Mouse (Mus musculus) lung, adult 18-20 months (tissue): ENCODE measurements around the gene Iqsec1.
"Not testable (repeated sequence)": the region's sequence is repeated elsewhere in the genome, so short reads cannot be mapped to it uniquely, and the experiment has no call there.

Source experiments
- DNase-seq, 2 experiments: peaks; one replicate each; pipeline ENCODE4 v3.0.0; 2022; ENCODE audit warnings: mixed read lengths in 2 of 2

The Iqsec1 gene

GRCm38 (mm10) chr6:90649279-90649678, 339.2 kb downstream of the Iqsec1 start:
- DNase-seq, result no peak

GRCm38 (mm10) chr6:90648391-90648790, 340.1 kb downstream of the Iqsec1 start:
- no peak for DNase-seq

GRCm38 (mm10) chr6:90644965-90645364, 343.5 kb downstream of the Iqsec1 start:
- DNase-seq, result no peak

- no peak for DNase-seq
Observed at GRCm38 (mm10) chr6:90643057-90643456, 345.4 kb downstream of the Iqsec1 start.

GRCm38 (mm10) chr6:90635611-90636010, 352.9 kb downstream of the Iqsec1 start:
- no peak for DNase-seq

- no peak for DNase-seq
Observed at GRCm38 (mm10) chr6:90635081-90635480, 353.4 kb downstream of the Iqsec1 start.

GRCm38 (mm10) chr6:90632526-90632925, 356.0 kb downstream of the Iqsec1 start:
- DNase-seq, result not testable (repeated sequence)

GRCm38 (mm10) chr6:90630427-90630826, 358.1 kb downstream of the Iqsec1 start:
- no peak for DNase-seq

GRCm38 (mm10) chr6:90629506-90629905, 359.0 kb downstream of the Iqsec1 start:
- DNase-seq, result no peak

- DNase-seq, result no peak
Observed at GRCm38 (mm10) chr6:90627556-90627955, 360.9 kb downstream of the Iqsec1 start.

GRCm38 (mm10) chr6:90625207-90625994, 363.1 kb downstream of the Iqsec1 start:
- no peak for DNase-seq

GRCm38 (mm10) chr6:90624733-90625132, 363.8 kb downstream of the Iqsec1 start:
- DNase-seq, result peak; percentile 35 to 71

GRCm38 (mm10) chr6:90624184-90624583, 364.3 kb downstream of the Iqsec1 start:
- DNase-seq, result peak; percentile 56 to 61

- no peak for DNase-seq
Observed at GRCm38 (mm10) chr6:90623456-90623836, 365.0 kb downstream of the Iqsec1 start.

GRCm38 (mm10) chr6:90622758-90623455, 365.6 kb downstream of the Iqsec1 start:
- DNase-seq, result no peak

- DNase-seq, result no peak
Observed at GRCm38 (mm10) chr6:90621584-90621890, 366.9 kb downstream of the Iqsec1 start.

GRCm38 (mm10) chr6:90620791-90621583, 367.5 kb downstream of the Iqsec1 start:
- no peak for DNase-seq

- DNase-seq, result no peak
Observed at GRCm38 (mm10) chr6:90619936-90620335, 368.5 kb downstream of the Iqsec1 start.

GRCm38 (mm10) chr6:90618821-90619636, 369.5 kb downstream of the Iqsec1 start:
- DNase-seq, result peak; percentile 49 to 63

GRCm38 (mm10) chr6:90618274-90618673, 370.2 kb downstream of the Iqsec1 start:
- DNase-seq, result no peak

GRCm38 (mm10) chr6:90616481-90616880, 372.0 kb downstream of the Iqsec1 start:
- no peak for DNase-seq

GRCm38 (mm10) chr6:90615991-90616390, 372.5 kb downstream of the Iqsec1 start:
- no peak for DNase-seq

- DNase-seq, result no peak
Observed at GRCm38 (mm10) chr6:90615362-90615761, 373.1 kb downstream of the Iqsec1 start.
